Mouse (Mus musculus): ENCODE measurements around the gene Slc38a2.
A peak's percentile ranks its signal among the peaks of the same experiment; 100 is the strongest.

Gene Slc38a2

GRCm38 (mm10) chr15:96717181-96717580, 17.7 kb upstream of the Slc38a2 start:
- DNase-seq, result no peak

DNA sequence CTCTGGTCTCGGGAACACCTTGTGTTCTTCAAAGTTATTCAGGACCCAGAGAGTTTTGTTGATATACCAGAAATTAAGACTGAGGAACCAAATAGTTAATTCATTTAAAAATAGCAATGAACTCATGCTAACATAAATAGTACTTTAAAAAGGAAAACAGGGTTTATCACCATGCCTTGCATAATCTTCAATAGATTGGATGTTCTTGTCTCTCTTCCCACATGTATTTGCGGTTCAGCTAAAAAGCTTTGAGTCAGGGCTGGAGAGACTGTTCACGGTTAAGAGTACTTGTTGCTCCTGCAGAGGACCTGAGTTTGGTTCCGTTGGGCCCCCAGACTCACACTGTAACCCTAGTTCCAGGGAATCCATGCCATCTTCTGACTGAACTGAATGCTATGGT, 16.8 kb upstream of the Slc38a2 start:
- DNase-seq, result no peak

- no peak for DNase-seq
Observed at GRCm38 (mm10) chr15:96715692-96716080, 16.2 kb upstream of the Slc38a2 start.

- no peak for DNase-seq
Observed at GRCm38 (mm10) chr15:96715079-96715691, 15.7 kb upstream of the Slc38a2 start.

GRCm38 (mm10) chr15:96714676-96715016, 15.1 kb upstream of the Slc38a2 start:
- peak; percentile 30 to 46 for DNase-seq

GRCm38 (mm10) chr15:96713758-96714675, 14.5 kb upstream of the Slc38a2 start:
- no peak for DNase-seq

DNA sequence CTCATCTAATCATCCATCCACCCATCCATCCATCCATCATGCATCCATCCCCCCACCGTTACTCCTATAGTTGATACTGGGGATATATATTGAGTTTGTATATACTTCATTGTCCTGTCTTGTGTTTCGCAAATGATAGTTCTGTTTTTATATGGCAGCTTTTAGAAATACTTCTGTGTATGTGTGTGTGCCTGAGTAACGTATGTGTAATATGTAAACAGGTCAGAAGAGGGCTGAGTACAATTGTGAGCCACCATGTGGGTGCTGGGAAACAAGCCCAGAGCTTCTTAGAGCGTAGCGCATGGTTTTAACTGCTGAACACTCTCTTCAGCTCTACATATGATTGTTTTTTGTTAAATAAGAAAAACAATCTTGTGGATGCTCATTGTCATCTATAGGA, 12.8 kb upstream of the Slc38a2 start:
- DNase-seq, result no peak

DNA sequence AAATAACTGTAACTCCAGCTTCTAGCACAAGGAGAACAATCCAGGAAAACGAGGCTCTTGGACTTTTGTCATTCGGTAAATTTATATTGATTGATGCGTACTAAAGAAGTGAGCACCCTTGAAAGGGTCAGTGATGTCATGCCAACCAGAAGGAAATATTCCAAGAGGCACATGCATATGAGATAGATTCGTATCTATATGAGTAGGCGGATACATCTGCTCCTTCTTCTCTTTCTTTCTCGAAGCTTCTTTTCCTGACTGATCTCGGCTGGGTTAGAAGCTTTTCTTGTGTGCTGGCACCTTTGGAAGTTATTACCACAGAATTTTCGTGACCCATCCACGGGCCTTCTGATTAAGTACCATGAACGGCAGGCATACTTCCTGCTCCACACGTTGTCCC, 12.1 kb upstream of the Slc38a2 start:
- no peak for DNase-seq

GRCm38 (mm10) chr15:96710352-96711114, 11.0 kb upstream of the Slc38a2 start:
- DNase-seq, result no peak

DNA sequence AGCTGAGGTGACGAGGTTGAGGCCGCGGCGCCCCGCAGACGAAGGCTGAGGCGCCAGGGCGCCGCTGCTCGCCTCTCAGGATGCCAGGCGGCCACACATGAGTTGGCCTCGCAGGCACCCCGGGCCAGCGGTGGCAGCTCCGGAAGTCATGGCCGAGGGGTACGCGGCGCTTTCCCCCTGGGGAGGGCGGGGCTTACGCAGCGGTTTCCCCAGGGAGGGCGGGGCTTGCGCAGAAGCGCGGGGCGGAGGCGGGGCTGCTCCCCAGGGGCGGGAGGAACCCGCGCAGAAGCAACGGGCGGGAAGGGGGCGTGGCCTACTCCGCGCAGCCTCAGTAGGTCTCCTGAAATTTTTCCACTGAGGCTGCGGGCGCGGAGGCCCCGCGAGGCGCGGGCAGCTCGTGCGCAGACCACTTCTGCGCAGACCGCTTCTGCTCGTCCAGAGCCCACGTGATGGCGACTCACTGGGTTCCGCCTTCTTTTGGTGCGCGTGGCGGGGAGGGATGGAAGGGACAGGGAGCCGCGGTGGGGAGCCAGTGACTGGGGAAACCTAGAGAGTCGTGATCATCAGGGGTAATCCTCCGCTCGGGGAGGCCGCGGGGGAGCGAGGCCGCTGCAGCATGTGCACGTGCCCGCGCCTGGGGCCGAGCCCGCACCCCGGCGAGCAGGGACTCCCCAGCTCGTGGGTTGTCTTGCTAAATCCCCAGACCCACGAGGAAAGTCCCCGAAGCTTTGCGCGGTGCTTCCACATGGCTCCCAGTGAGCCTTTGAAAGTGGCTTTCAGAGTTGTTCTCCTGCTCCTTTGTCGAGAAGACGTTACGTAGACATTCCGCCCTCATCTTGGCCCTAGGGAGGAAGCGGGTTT, 10.2 kb upstream of the Slc38a2 start:
- DNase-seq, result peak; percentile 99

- DNase-seq, result no peak
Observed at GRCm38 (mm10) chr15:96708976-96709490, 9.5 kb upstream of the Slc38a2 start.

- no peak for DNase-seq
Observed at GRCm38 (mm10) chr15:96708428-96708827, 8.9 kb upstream of the Slc38a2 start.

GRCm38 (mm10) chr15:96707936-96708335, 8.4 kb upstream of the Slc38a2 start:
- no peak for DNase-seq

GRCm38 (mm10) chr15:96702466-96703031, 3.0 kb upstream of the Slc38a2 start:
- no peak for DNase-seq

DNA sequence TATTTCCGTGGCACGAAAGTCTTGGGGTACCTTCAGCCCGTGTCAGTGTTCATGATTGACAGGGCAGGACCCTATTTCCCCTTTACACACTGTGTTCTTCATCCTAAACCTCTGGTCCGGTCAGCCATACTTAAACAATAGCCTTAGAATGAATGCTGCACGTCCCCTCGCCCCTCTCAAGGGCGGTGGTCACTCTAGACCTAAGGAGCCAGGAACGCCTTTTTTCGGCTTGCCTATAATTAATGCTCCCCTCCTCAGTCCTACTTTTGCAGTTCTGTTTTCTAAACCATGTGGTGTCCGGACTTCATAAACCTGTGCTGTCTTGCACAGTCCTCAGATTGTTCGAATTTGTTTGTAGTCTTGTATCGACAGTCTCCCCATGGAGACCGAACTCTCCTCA, 1.2 kb upstream of the Slc38a2 start:
- DNase-seq, result no peak

- peak; percentile 93 to 94 for DNase-seq
Observed at GRCm38 (mm10) chr15:96698658-96699448, 677 bp downstream of the Slc38a2 start.

DNA sequence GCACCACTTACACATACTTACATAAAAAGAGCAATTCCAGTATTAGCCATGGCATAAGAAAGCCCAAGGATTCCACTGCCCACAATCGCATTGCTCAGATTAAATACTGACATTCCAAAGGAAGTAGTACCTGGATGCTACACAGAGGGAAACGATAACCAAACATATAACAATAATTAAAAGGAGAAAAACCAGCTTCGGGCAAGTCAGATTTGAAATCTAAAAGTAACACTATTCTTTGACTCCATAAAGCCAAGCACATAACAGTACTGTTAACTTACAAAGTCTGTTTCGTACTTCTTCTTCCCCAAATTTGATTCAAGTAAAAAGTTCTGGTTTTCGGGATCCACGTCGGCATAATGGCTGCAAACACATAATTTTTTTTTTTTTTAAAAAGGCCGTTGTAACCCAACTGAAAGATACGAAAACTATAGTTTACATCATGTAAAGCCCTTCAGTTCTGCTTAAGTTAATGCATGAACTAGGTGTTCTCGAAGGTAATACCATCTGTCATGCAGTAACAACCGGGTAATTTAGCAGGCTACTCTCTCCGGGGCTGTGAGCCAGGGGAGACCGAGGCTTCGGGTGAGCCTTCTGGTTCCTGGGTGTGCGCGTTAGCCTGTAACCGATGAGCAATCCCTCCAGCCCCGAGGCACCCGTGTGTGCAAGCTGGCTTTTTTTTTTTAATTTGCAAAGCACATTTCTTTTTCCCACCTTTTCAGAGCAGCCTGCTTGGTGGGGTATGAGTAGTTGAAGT, 1.5 kb downstream of the Slc38a2 start:
- no peak for DNase-seq

GRCm38 (mm10) chr15:96696486-96697284, 2.8 kb downstream of the Slc38a2 start:
- no peak for DNase-seq
